Mouse (Mus musculus) heart, adult 2 months (tissue): ENCODE measurements around the gene Dap.

ENCODE experiments used
- CTCF ChIP-seq: fragments of 200-600 bp; IDR thresholded peaks from 2 replicates; pipeline ENCODE4 v1.8.1; 2022; ENCODE audit warnings: antibody characterized with exemption, mild to moderate bottlenecking, moderate library complexity
- POLR2A ChIP-seq: fragments of 200-500 bp; IDR thresholded peaks from 2 replicates; pipeline ENCODE4 v1.6.1; 2011; ENCODE audit warnings: mild to moderate bottlenecking, low read depth, low read length, control low read depth; ENCODE audit not compliant: insufficient read depth

DNA sequence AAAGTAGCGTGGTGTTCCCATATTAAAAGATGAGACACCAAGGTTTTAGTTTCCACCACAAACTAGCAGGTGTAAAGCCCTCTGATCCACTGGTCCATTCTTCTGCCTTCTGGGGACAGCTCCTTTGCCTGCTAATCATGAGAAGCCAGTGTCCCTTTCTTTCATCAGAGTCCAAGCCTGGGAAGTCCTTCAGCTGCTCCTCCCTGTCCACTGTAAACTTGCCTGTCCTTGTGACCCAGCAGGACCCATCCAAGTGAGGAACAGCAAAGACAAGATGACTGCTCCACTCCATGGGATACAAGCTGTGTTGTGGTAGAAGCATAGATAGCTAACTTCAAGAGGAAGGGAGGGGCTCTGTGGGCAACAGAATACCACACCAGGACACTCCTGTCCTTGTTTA is 8.9 kb downstream of the Dap start:
- TF ChIP-seq POLR2A: no peak
- no peak for TF ChIP-seq CTCF
